Mouse (Mus musculus) layer of hippocampus, adult 2 months (tissue): ENCODE results near the gene Anapc5. TPM values are rescaled to one million over a fixed set of nuclear protein-coding genes. Genes with fewer than 3 reads are reported as not detected.

Experiments used
- DNase-seq, 2 experiments: peaks; one replicate each; pipeline ENCODE4 v3.0.0; 2022; ENCODE audit warnings: low spot score in 2 of 2
- H3K27ac ChIP-seq: fragments of 200-600 bp; 2 replicates; pipeline ENCODE4 v1.8.1; 2022
- H3K4me3 ChIP-seq: fragments of 200-600 bp; 2 replicates; pipeline ENCODE4 v1.8.1; 2022; ENCODE audit warnings: mild to moderate bottlenecking
- CTCF ChIP-seq: fragments of 200-600 bp; conservative IDR thresholded peaks from 2 replicates; pipeline ENCODE4 v1.8.1; 2022; ENCODE audit warnings: antibody characterized with exemption, mild to moderate bottlenecking, moderate library complexity
- total RNA-seq, 2 experiments: library from RNA; stranded (reverse); gene quantifications; 2 replicates each; pipeline ENCODE4 v1.2.3; 2021

The Anapc5 gene
- total RNA-seq, 2 experiments from 2014 or later: 216 to 217 TPM

- Histone ChIP-seq H3K4me3 (no peak overlapping the region), H3K27ac (no peak overlapping the region)
- TF ChIP-seq CTCF: no peak
- DNase-seq: no peak
Measured at GRCm38 (mm10) chr5:122773756-122774155, 47.4 kb downstream of the Anapc5 start.

DNA sequence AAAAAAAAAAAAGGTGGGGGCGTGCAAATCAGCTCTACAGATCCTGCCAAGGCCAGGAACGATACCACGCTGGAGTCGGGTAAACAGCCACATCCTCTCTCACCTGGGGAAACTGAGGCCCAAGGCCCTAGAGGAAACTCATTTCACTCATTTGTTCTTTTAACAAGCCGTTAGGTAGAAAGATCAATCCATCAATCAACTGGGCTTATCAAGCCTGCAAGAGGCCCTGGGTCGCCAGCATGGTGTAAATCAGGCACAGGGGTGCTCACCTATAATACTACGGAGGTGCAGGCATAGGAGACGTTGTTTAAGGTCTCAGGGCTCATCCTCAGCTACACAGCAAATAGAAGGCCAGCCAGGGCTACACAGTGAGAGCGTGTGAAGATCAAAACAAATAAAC, 49.7 kb downstream of the Anapc5 start:
- H3K27ac ChIP-seq: no peak overlapping the region
- no peak overlapping the region for H3K4me3 ChIP-seq
- no peak for TF ChIP-seq CTCF
- DNase-seq: no peak

- DNase-seq: no peak
- TF ChIP-seq CTCF: no peak
- Histone ChIP-seq H3K27ac (peak overlapping the region; percentile 75), H3K4me3 (no peak overlapping the region)
Measured at GRCm38 (mm10) chr5:122770806-122771261, 50.3 kb downstream of the Anapc5 start.

DNA sequence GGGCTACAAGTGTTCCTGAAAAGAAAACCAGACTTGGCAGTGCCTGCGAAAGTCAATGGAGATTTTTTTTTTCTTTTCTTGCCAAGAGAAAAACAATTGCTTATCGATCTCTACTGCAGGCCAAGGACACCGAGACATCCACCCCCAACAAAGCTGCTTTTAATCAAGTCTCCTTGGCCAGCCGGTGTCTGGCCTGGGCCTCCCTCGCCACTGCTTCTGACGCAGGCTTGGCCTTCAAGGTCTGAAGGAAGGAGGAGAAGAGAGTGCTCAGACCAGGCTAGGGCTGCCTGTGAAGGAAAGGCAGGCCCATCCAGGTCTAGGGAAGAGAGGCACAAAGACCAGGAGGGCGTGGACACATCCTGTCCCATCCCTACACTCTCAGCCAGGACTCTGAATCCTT, 50.8 kb downstream of the Anapc5 start:
- DNase-seq: no peak
- Histone ChIP-seq H3K27ac (peak overlapping the region; percentile 75), H3K4me3 (no peak overlapping the region)
- no peak for TF ChIP-seq CTCF

DNA sequence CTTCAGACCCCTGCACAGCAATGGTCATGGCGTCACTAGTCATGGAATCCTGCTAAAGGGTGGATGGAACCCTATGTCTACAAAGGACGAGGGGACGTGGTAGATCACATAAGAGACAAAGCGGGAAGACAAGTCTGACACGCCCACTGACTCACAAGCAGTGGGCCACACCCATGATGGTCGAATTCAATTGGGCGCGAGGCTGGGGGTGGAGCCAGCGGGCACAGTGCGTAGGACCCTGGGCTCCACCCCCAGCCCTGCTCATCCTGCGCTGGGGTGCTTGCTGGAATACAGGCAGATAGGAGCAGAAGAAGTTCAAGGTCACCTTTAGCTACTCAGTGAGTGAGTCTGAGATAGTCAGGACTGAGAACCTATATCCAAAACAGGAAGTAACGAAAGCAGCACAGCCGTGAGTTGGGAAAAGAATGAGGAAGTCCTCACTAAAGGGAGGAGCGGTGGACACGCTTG, 52.0 kb downstream of the Anapc5 start:
- H3K4me3 ChIP-seq: no peak overlapping the region
- no peak for DNase-seq
- TF ChIP-seq CTCF: no peak
- H3K27ac ChIP-seq: no peak overlapping the region

DNA sequence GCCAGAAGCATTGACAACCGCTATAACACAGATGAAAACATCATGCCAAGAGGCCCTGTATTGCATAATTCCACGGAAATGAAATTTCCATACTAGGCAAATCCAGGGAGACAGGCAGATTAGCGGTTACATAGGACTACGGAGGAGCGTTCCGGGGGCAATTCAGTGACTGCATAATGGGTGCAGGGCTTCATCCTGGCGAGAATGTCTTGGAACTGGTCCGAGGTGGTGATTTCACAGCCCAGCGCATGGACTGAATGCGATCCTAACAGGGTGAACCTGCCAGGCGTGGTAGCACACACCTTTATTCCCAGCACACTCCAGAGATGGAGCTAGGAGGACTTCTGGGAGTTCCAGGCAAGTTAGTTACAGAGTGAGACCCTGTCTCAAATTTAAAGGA, 53.9 kb downstream of the Anapc5 start:
- DNase-seq: no peak
- Histone ChIP-seq H3K4me3 (no peak overlapping the region), H3K27ac (no peak overlapping the region)
- no peak for TF ChIP-seq CTCF

DNA sequence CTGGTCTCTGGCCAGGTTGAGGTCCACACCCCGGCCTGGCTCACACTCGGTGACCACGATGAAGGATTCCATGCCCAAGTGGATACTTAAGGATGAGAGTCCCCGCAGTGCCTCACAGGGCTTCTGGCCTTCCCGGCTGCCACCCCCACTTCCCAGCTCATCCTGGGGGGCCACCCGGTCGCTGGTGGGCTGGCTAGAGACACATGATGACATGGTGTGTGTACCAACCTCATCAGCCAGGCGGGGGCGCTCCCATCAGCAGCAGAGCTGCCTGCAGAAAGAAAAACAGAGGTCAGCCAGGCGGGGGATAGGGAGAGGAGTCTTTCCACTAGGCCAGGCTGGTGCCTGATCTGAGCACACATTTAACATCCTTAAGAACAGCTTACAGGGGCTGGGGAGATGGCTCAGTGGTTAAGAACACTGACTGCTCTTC, 57.1 kb downstream of the Anapc5 start:
- H3K4me3 ChIP-seq: no peak overlapping the region
- TF ChIP-seq CTCF: peak; percentile 72
- DNase-seq: peak in 1 of 2 experiments; percentile 51
- no peak overlapping the region for H3K27ac ChIP-seq

- no peak overlapping the region for H3K27ac ChIP-seq
- no peak for TF ChIP-seq CTCF
- no peak overlapping the region for H3K4me3 ChIP-seq
- DNase-seq: no peak
Measured at GRCm38 (mm10) chr5:122763271-122764031, 57.7 kb downstream of the Anapc5 start.

DNA sequence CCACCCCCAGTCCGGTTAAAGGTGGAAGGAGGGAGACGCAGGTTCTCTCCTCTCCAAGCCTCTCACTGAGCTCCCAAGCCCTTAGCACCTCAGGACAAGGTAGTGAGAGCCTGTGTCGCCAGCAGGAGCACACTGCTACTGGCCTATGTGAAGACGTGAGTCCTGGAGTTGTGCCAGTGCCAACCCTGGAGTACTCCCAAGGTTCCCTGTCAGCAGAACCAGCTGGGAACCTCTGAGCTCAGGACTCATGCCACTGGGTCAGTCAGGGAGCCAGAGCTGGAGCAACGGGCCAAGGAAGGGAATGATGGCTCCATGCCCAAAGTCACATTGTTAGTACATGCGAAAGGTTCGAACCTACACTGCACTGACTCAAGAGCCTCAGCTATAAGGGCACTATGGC, 64.5 kb downstream of the Anapc5 start:
- no peak overlapping the region for H3K4me3 ChIP-seq
- TF ChIP-seq CTCF: no peak
- DNase-seq: no peak
- no peak overlapping the region for H3K27ac ChIP-seq

DNA sequence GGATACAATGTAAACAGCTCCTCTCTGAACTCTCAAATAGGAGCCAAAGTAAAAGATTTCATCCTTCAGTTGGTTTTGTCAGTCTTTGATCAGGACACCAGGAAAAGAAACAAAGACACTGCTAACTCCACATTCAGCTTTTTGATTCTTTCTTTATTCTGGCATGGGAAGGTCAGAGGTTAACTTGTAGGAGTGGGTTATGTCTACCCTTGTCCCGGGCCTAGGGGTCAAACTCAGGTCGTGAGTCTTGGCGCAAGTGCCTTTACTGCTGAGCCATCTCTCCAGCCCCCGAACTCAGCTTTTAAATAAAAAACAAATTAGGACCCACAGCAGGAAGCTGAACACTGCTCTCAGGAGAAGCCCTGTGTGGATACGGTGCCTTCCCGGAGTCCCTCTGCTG, 65.0 kb downstream of the Anapc5 start:
- no peak for DNase-seq
- no peak for TF ChIP-seq CTCF
- no peak overlapping the region for H3K4me3 ChIP-seq
- no peak overlapping the region for H3K27ac ChIP-seq

GRCm38 (mm10) chr5:122755620-122756019, 65.5 kb downstream of the Anapc5 start:
- no peak overlapping the region for H3K27ac ChIP-seq
- TF ChIP-seq CTCF: no peak
- DNase-seq: no peak
- H3K4me3 ChIP-seq: no peak overlapping the region

- no peak for TF ChIP-seq CTCF
- DNase-seq: no peak
- no peak overlapping the region for H3K27ac ChIP-seq
- no peak overlapping the region for H3K4me3 ChIP-seq
Measured at GRCm38 (mm10) chr5:122754477-122754876, 66.7 kb downstream of the Anapc5 start.

GRCm38 (mm10) chr5:122747950-122748349, 73.2 kb downstream of the Anapc5 start:
- Histone ChIP-seq H3K4me3 (no peak overlapping the region), H3K27ac (no peak overlapping the region)
- TF ChIP-seq CTCF: no peak
- DNase-seq: no peak

DNA sequence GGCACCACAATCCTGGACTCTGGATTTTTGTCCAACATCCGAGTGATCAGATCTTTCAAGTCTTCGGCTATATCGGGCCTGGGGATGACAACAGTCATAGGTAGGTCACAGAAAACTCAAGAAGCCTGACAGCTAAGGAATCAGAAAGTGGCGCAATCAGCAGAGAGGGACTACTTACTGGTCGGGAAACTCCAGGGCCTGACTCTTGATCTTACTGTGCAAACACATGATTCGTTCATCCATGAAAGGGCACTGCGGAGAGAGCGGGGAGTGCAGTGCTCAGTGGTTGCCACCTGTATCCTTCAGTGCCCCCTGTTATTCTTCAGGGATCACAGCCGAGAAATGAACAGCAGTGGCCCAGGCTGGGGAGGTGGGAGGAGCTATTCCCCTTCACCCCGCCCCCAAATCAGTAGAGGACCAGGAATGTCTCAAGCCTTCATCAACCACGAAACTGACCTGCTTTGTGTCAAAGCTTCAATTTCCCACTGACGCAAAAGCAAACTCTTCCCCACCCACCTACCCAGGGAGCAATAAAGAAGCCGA, 77.2 kb downstream of the Anapc5 start:
- TF ChIP-seq CTCF: no peak
- DNase-seq: no peak
- Histone ChIP-seq H3K4me3 (no peak overlapping the region), H3K27ac (no peak overlapping the region)

Other genes with a start within 250 kb of the Anapc5 start
- gene Ift81, start 206.8 kb downstream of the Anapc5 start, total RNA-seq: 10 to 100 TPM; 36.0 to 38.4 TPM
- 1 to 10 TPM; 8.4 to 9.8 TPM for gene P2rx7, start 177.4 kb downstream of the Anapc5 start, total RNA-seq
- gene P2rx4, start 113.8 kb downstream of the Anapc5 start, total RNA-seq: 10 to 100 TPM; 11.4 to 15.0 TPM
- gene Camkk2, start 41.9 kb downstream of the Anapc5 start, total RNA-seq: 100 to 1,000 TPM; 104 to 109 TPM
- 10 to 100 TPM; 53.7 to 54.1 TPM for gene Rnf34, start 28.7 kb upstream of the Anapc5 start, total RNA-seq
- gene Kdm2b, start 168.5 kb upstream of the Anapc5 start, total RNA-seq: 10 to 100 TPM; 35.0 to 36.7 TPM
- 10 to 100 TPM; 11.0 to 13.5 TPM for gene Orai1, start 193.7 kb upstream of the Anapc5 start, total RNA-seq
- not detected for gene Morn3, start 225.7 kb upstream of the Anapc5 start, total RNA-seq
- gene Tmem120b, start 247.1 kb upstream of the Anapc5 start, total RNA-seq: 10 to 100 TPM; 17.8 to 19.6 TPM